Mouse (Mus musculus): ENCODE measurements around the gene Brd7. TPM values are rescaled to one million over a fixed set of nuclear protein-coding genes. Genes with fewer than 3 reads are reported as not detected.

The Brd7 gene
- polyA plus RNA-seq, 1 experiment from 2014 or later: 25.3 TPM

DNA sequence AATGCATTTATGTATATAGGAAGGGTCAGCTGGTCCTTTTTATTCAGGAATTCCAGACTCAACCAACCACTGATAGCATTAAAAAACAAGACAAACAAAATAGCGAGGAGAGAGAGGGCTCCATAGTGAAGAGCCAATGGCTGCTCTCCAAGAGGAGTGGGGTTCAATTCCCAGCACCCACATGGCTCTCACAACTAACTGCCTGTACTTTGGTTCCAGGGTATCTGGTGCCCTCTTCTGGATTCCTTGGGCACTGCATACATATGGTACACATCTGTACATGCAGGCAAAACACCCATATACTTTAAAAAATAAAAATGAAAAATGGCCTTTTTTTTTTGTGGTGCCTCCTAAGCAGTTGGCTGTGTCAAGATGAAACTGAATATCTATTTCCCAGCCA lies 28.8 kb upstream of the Brd7 start:
- DNase-seq: peak; percentile 35
- H3K36me3 ChIP-seq (replicated peaks; ENCODE audit: insufficient read depth, low read length): no peaks in the 10 kb centered on the region
- no peak overlapping the region for H3K4me3 ChIP-seq (ENCODE audit: low read depth, low read length)
- no peak overlapping the region for H3K9ac ChIP-seq (replicated peaks)
- H3K9me3 ChIP-seq (ENCODE audit: low read length): no peaks in the 10 kb centered on the region
- no peaks in the 10 kb centered on the region for H3K4me1 ChIP-seq (ENCODE audit: insufficient read depth)
- H3K27me3 ChIP-seq (ENCODE audit: insufficient read depth, low read length): no peaks in the 10 kb centered on the region
- WGBS (ENCODE audit: insufficient replicate concordance): 79% methylated on average over 1 of the region's 1 CpGs
- H3K4me2 ChIP-seq (ENCODE audit: low read depth, low read length): no peak overlapping the region
- H3K27ac ChIP-seq (ENCODE audit: low read depth): no peak overlapping the region
- no peak for ATAC-seq
- TF ChIP-seq CTCF (IDR thresholded peaks at IDR 0.05; ENCODE audit: low read depth) (peak; percentile 65), EP300 (IDR thresholded peaks at IDR 0.05; ENCODE audit: low read depth) (no peak)

DNA sequence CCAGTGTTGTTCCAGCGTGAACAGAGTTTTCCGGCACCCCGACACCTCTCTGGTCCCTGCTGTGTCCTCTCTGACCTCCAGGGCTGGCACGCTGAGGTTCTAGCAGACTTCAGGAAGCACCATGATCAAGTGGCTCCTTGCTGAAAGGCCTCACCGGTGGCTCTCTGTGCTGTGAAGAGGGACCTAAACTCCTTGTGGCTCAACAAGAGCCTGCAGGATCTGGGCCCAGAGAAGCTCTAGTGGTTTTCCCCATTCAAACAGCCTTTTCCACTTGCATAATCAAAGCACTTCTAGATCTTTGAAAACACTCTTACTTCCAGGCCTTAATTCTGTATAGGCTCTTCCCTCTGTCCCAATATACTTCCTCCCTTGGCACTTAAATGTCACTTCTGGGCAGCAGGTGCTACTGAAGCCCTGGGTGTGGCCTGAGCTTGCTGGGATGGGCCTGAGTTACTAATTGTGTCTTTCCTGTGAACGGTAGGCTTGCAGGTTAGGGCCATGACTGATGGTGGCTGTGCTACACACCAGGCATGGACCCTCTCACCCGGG lies 26.8 kb upstream of the Brd7 start:
- Histone ChIP-seq H3K27ac (ENCODE audit: low read depth) (no peak overlapping the region), H3K4me2 (ENCODE audit: low read depth, low read length) (no peak overlapping the region), H3K36me3 (replicated peaks; ENCODE audit: insufficient read depth, low read length) (no peaks in the 10 kb centered on the region), H3K4me1 (ENCODE audit: insufficient read depth) (no peaks in the 10 kb centered on the region), H3K9ac (replicated peaks) (no peak overlapping the region), H3K4me3 (ENCODE audit: low read depth, low read length) (no peak overlapping the region), H3K9me3 (ENCODE audit: low read length) (no peaks in the 10 kb centered on the region), H3K27me3 (ENCODE audit: insufficient read depth, low read length) (no peaks in the 10 kb centered on the region)
- ATAC-seq (no peak), DNase-seq (no peak)
- 66% methylated on average over 7 of the region's 7 CpGs for WGBS (ENCODE audit: insufficient replicate concordance)
- TF ChIP-seq EP300 (IDR thresholded peaks at IDR 0.05; ENCODE audit: low read depth) (no peak), CTCF (IDR thresholded peaks at IDR 0.05; ENCODE audit: low read depth) (no peak)

DNA sequence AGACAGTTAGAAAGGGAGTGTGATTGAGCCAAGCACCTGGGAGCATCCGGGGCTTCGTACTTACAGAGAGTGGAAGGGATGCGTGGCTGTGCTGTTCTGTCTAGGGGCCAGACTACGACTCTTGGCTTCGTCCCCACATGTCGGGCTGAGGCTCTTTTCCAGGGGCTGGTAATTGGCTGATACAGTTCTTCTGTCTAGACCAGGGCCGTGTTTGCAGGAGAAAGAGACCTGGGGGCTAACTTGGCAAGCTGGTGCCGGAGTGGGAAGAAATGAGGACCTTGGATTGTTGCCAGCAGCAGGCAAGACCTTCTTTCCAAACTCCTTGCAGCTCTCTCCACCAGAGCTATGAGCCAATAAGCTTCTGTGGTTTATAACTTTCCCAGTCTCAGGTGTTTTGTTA lies 25.9 kb upstream of the Brd7 start:
- Histone ChIP-seq H3K27ac (ENCODE audit: low read depth) (no peak overlapping the region), H3K36me3 (replicated peaks; ENCODE audit: insufficient read depth, low read length) (no peaks in the 10 kb centered on the region), H3K9ac (replicated peaks) (no peak overlapping the region), H3K9me3 (ENCODE audit: low read length) (no peaks in the 10 kb centered on the region), H3K27me3 (ENCODE audit: insufficient read depth, low read length) (no peaks in the 10 kb centered on the region), H3K4me1 (ENCODE audit: insufficient read depth) (no peaks in the 10 kb centered on the region), H3K4me3 (ENCODE audit: low read depth, low read length) (no peak overlapping the region), H3K4me2 (ENCODE audit: low read depth, low read length) (no peak overlapping the region)
- 82% methylated on average over 8 of the region's 8 CpGs for WGBS (ENCODE audit: insufficient replicate concordance)
- no peak for DNase-seq
- TF ChIP-seq CTCF (IDR thresholded peaks at IDR 0.05; ENCODE audit: low read depth): no peak
- TF ChIP-seq EP300 (IDR thresholded peaks at IDR 0.05; ENCODE audit: low read depth): no peak
- ATAC-seq: no peak

DNA sequence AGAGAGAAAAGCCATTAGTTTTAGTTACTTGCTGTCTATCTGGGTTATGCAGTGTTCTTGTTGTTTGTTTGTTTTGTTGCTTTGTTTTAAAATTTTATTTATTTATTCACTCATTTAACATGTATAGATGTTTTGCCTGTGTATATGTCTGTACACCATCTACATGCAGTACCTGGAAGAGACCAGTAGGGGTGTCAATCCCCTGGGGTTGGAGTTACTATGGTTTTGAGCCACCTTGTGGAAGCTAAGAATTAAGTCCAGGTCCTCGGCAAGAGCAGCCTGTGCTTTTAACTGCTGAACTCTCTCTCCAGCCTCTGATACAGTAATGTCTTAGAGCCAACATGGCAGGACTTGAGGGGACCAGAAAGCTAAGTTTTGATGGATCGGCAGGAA lies 21.2 kb upstream of the Brd7 start:
- no peak overlapping the region for H3K27ac ChIP-seq (ENCODE audit: low read depth)
- no peak overlapping the region for H3K9ac ChIP-seq (replicated peaks)
- no peak overlapping the region for H3K4me2 ChIP-seq (ENCODE audit: low read depth, low read length)
- H3K4me1 ChIP-seq (ENCODE audit: insufficient read depth): peaks cover 3% of the 10 kb centered on the region
- no peaks in the 10 kb centered on the region for H3K27me3 ChIP-seq (ENCODE audit: insufficient read depth, low read length)
- ATAC-seq: no peak
- WGBS (ENCODE audit: insufficient replicate concordance): 94% methylated on average over 2 of the region's 2 CpGs
- DNase-seq: no peak
- TF ChIP-seq EP300 (IDR thresholded peaks at IDR 0.05; ENCODE audit: low read depth) (no peak), CTCF (IDR thresholded peaks at IDR 0.05; ENCODE audit: low read depth) (peak; percentile 62)
- no peak overlapping the region for H3K4me3 ChIP-seq (ENCODE audit: low read depth, low read length)
- H3K9me3 ChIP-seq (ENCODE audit: low read length): no peaks in the 10 kb centered on the region
- H3K36me3 ChIP-seq (replicated peaks; ENCODE audit: insufficient read depth, low read length): no peaks in the 10 kb centered on the region

DNA sequence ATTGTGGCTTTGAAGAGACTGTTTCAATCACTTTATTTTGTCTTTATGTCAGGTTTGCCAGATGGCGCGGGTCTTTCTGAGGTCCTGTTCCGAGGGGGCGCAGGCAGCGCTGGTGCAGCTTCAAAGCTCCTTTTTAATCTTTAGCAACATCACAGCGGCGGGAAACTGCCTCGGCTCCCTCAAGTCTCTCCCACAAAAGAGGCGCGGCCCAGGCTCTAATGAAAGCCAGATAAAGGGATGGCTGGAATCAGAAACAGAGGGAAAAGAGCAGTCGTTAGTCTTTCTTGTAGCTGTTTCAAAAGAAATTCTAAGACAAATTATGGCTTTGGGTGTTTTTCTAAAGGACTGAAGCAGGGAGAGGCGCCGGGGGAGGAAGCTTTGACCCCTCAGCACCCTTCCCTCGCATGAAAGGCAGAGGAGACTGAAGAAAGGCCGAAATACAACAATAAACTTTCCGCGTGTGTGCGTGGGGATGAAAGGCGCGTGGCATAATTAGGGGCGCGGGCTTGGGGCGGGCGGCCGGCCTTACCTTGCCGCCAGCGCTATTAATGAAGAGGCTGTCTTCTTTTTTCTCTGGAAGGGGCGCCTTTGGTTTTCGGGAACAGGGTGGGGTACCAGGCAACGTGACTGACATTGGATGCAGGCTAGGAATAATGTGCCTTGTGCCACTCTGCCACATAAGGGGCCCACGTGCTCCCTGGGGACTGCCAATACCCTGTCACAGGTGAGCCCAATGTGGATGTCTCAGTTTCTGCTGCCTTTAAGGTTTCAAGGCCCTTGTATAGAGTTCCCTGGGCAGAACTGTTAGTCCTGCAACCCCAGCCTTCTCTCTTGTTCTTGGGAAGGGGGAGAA lies 20.5 kb upstream of the Brd7 start:
- H3K9ac ChIP-seq (replicated peaks): no peak overlapping the region
- H3K27ac ChIP-seq (ENCODE audit: low read depth): no peak overlapping the region
- peaks cover 3% of the 10 kb centered on the region for H3K4me1 ChIP-seq (ENCODE audit: insufficient read depth)
- H3K4me2 ChIP-seq (ENCODE audit: low read depth, low read length): no peak overlapping the region
- H3K36me3 ChIP-seq (replicated peaks; ENCODE audit: insufficient read depth, low read length): no peaks in the 10 kb centered on the region
- WGBS (ENCODE audit: insufficient replicate concordance): 82% methylated on average over 31 of the region's 31 CpGs
- H3K4me3 ChIP-seq (ENCODE audit: low read depth, low read length): no peak overlapping the region
- ATAC-seq (no peak), DNase-seq (no peak)
- no peaks in the 10 kb centered on the region for H3K27me3 ChIP-seq (ENCODE audit: insufficient read depth, low read length)
- TF ChIP-seq EP300 (IDR thresholded peaks at IDR 0.05; ENCODE audit: low read depth) (no peak), CTCF (IDR thresholded peaks at IDR 0.05; ENCODE audit: low read depth) (no peak)
- no peaks in the 10 kb centered on the region for H3K9me3 ChIP-seq (ENCODE audit: low read length)

DNA sequence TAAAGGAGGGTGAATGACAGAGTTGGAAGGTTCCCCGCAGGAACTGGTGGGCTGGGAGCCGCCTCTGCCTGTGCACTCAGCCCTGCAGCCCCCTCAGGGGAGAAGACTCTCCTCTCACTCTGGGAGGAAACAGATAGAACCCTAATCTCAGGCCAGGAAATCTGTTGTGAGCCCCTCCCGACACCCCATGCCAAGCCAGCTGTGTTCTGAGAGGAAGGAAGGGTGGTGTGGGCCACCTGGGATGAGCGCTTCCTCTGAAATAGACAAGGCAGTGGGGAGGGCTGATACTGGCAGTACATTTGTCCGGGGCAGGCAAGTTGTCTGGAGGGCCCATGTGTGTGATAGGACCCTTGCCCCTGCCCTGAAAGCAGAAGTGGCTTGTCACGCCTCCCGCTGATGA lies 18.5 kb upstream of the Brd7 start:
- TF ChIP-seq CTCF (IDR thresholded peaks at IDR 0.05; ENCODE audit: low read depth): no peak
- TF ChIP-seq EP300 (IDR thresholded peaks at IDR 0.05; ENCODE audit: low read depth): no peak
- no peaks in the 10 kb centered on the region for H3K36me3 ChIP-seq (replicated peaks; ENCODE audit: insufficient read depth, low read length)
- DNase-seq (peak; percentile 38), ATAC-seq (peak; percentile 45; the same call in 1 of the 2 replicates)
- H3K27ac ChIP-seq (ENCODE audit: low read depth): no peak overlapping the region
- no peak overlapping the region for H3K9ac ChIP-seq (replicated peaks)
- no peaks in the 10 kb centered on the region for H3K27me3 ChIP-seq (ENCODE audit: insufficient read depth, low read length)
- no peak overlapping the region for H3K4me3 ChIP-seq (ENCODE audit: low read depth, low read length)
- WGBS (ENCODE audit: insufficient replicate concordance): 23% methylated on average over 7 of the region's 7 CpGs
- H3K9me3 ChIP-seq (ENCODE audit: low read length): no peaks in the 10 kb centered on the region
- H3K4me1 ChIP-seq (ENCODE audit: insufficient read depth): peaks cover 3% of the 10 kb centered on the region
- no peak overlapping the region for H3K4me2 ChIP-seq (ENCODE audit: low read depth, low read length)
